Mouse (Mus musculus): ENCODE measurements around the gene Arfgef3. TPM values are rescaled to one million over a fixed set of nuclear protein-coding genes. Genes with fewer than 3 reads are reported as not detected.
"Not testable (repeated sequence)": the region's sequence is repeated elsewhere in the genome, so short reads cannot be mapped to it uniquely, and the experiment has no call there.

Arfgef3 gene
- polyA plus RNA-seq, 1 experiment from 2014 or later, result 1.8 TPM

DNA sequence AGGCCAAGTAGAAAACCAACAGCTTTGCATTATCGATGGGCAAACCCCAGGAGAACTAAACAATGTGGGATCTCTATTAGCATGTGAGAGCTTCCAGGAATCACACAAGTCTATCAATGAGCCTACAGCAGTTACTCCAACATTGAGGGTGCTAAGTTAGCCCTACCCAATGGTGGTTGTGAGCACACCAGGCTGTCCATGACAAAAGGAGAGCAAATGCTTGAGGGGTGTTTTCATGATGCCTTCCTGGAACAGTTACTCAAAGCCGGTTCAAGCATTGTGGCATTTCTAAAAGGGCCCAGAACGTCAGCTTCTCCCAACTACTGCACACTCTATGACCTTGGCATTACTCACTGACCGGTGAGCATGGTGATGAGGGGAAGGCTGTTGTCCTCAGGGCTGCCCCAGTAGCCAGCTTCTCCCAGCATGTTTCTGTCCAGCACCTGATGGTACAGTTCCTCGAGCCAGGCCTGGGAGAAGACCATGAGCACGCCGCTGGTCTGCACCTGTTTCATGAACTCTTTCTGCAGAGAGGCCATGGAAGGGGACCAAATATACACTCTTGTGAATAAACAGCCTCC, 109.3 kb downstream of the Arfgef3 start:
- Histone ChIP-seq H3K9me3 (replicated peaks) (no peaks in the 10 kb centered on the region), H3K36me3 (ENCODE audit: poor library complexity, severe bottlenecking) (peaks cover 8% of the 10 kb centered on the region; the same call in 1 of the 2 replicates), H3K27ac (no peak overlapping the region), H3K9ac (no peak overlapping the region), H3K4me2 (no peak overlapping the region), H3K4me3 (no peak overlapping the region), H3K27me3 (no peaks in the 10 kb centered on the region), H3K4me1 (no peaks in the 10 kb centered on the region)
- no peak for ATAC-seq
- WGBS, result 83% methylated on average over 7 of the region's 7 CpGs

- Histone ChIP-seq H3K27me3 (no peaks in the 10 kb centered on the region), H3K9ac (no peak overlapping the region), H3K9me3 (replicated peaks) (no peaks in the 10 kb centered on the region), H3K4me1 (no peaks in the 10 kb centered on the region), H3K27ac (no peak overlapping the region), H3K4me3 (no peak overlapping the region), H3K36me3 (ENCODE audit: poor library complexity, severe bottlenecking) (peaks cover 8% of the 10 kb centered on the region; the same call in 1 of the 2 replicates), H3K4me2 (no peak overlapping the region)
- ATAC-seq, result no peak
- 91% methylated on average over 8 of the region's 8 CpGs for WGBS
Observed at GRCm38 (mm10) chr10:18630498-18630897, 113.3 kb downstream of the Arfgef3 start.

- Histone ChIP-seq H3K27ac (no peak overlapping the region), H3K27me3 (no peaks in the 10 kb centered on the region), H3K4me3 (no peak overlapping the region), H3K9ac (no peak overlapping the region), H3K4me1 (no peaks in the 10 kb centered on the region), H3K4me2 (no peak overlapping the region), H3K9me3 (replicated peaks) (no peaks in the 10 kb centered on the region), H3K36me3 (ENCODE audit: poor library complexity, severe bottlenecking) (peaks cover 8% of the 10 kb centered on the region; the same call in 1 of the 2 replicates)
- WGBS, result 91% methylated on average over 6 of the region's 6 CpGs
- ATAC-seq, result no peak
Observed at GRCm38 (mm10) chr10:18627530-18627929, 116.2 kb downstream of the Arfgef3 start.

GRCm38 (mm10) chr10:18612796-18613195, 131.0 kb downstream of the Arfgef3 start:
- Histone ChIP-seq H3K9me3 (replicated peaks) (no peaks in the 10 kb centered on the region), H3K9ac (no peak overlapping the region), H3K4me2 (no peak overlapping the region), H3K4me3 (no peak overlapping the region), H3K27ac (no peak overlapping the region), H3K4me1 (no peaks in the 10 kb centered on the region), H3K27me3 (no peaks in the 10 kb centered on the region), H3K36me3 (ENCODE audit: poor library complexity, severe bottlenecking) (no peaks in the 10 kb centered on the region)
- WGBS, result 78% methylated on average over 2 of the region's 2 CpGs
- no peak for ATAC-seq

DNA sequence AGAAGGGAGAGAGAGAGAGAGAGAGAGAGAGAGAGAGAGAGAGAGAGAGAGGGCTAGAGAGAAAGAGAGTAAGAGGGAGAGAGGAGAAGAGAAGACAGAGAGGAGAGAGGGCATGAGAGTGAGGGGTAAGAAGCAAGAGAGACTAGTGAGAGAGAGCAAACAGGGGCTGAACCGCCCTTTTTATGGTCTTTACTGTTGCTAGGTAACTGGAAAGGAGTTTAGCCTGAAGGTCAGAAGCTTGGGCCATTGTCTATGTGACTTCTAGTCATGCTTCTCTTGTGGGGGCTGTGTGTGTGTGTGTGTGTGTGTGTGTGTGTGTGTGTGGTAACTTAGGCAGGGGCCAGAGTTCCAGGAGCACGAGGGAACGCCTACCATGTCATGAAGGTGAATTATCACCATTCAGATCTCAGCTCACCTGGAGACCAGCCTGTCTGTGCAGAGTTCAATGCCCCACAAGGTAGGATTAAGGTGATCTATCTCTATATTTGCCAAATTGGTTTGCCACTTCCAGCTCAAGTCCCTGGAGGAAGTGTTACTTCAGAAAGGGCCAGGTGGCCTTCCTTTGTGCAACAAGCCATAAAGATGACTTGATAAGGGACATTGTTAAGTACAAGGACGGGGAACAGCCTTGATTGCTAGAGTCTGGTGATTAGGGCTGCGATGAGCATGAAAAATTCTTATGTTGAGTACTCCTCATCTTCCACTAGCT, 138.8 kb downstream of the Arfgef3 start:
- H3K4me1 ChIP-seq; H3K4me3 ChIP-seq; H3K27ac ChIP-seq; H3K9me3 ChIP-seq (replicated peaks); ATAC-seq; H3K36me3 ChIP-seq (ENCODE audit: poor library complexity, severe bottlenecking); H3K4me2 ChIP-seq; H3K27me3 ChIP-seq; H3K9ac ChIP-seq: not testable (repeated sequence)
- 65% methylated on average over 5 of the region's 5 CpGs for WGBS

GRCm38 (mm10) chr10:18602030-18602429, 141.7 kb downstream of the Arfgef3 start:
- Histone ChIP-seq H3K4me2 (no peak overlapping the region), H3K4me1 (no peaks in the 10 kb centered on the region), H3K9ac (no peak overlapping the region), H3K36me3 (ENCODE audit: poor library complexity, severe bottlenecking) (peaks cover 2% of the 10 kb centered on the region; the same call in 1 of the 2 replicates), H3K27ac (no peak overlapping the region), H3K9me3 (replicated peaks) (no peaks in the 10 kb centered on the region), H3K4me3 (no peak overlapping the region), H3K27me3 (no peaks in the 10 kb centered on the region)
- WGBS, result 20% methylated on average over 4 of the region's 4 CpGs
- ATAC-seq, result peak; percentile 74

GRCm38 (mm10) chr10:18597601-18598000, 146.1 kb downstream of the Arfgef3 start:
- Histone ChIP-seq H3K9me3 (replicated peaks) (no peaks in the 10 kb centered on the region), H3K4me1 (no peaks in the 10 kb centered on the region), H3K9ac (no peak overlapping the region), H3K4me2 (no peak overlapping the region), H3K27ac (no peak overlapping the region), H3K27me3 (no peaks in the 10 kb centered on the region), H3K36me3 (ENCODE audit: poor library complexity, severe bottlenecking) (peaks cover 4% of the 10 kb centered on the region; the same call in 1 of the 2 replicates), H3K4me3 (no peak overlapping the region)
- 93% methylated on average over 6 of the region's 6 CpGs for WGBS
- ATAC-seq, result no peak

DNA sequence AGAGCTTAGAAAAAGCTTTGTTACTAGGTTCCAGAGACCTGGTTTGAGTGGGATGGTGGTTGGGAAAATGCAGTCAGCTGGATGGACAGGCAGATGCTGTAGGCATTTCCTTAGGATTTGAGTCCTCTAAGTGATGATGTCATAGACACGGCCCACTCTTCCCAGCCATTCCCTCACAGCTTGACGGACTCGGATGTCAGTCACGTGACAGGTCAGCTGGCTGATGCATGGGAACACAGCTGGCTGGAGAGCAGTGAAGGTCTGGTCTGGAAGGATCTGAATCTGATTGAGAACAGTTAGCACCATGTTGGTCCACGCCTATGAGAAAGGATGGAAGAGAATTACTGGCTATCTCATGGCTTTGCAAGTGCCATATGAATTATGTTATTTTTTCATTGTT, 154.3 kb downstream of the Arfgef3 start:
- 91% methylated on average over 5 of the region's 5 CpGs for WGBS
- Histone ChIP-seq H3K9ac (no peak overlapping the region), H3K27ac (no peak overlapping the region), H3K36me3 (ENCODE audit: poor library complexity, severe bottlenecking) (peaks cover 9% of the 10 kb centered on the region), H3K4me2 (no peak overlapping the region), H3K4me3 (no peak overlapping the region), H3K9me3 (replicated peaks) (no peaks in the 10 kb centered on the region), H3K4me1 (no peaks in the 10 kb centered on the region), H3K27me3 (no peaks in the 10 kb centered on the region)
- ATAC-seq, result no peak

GRCm38 (mm10) chr10:18584188-18584587, 159.6 kb downstream of the Arfgef3 start:
- no peak for ATAC-seq
- Histone ChIP-seq H3K4me1 (no peaks in the 10 kb centered on the region), H3K27ac (no peak overlapping the region), H3K4me3 (no peak overlapping the region), H3K27me3 (no peaks in the 10 kb centered on the region), H3K9me3 (replicated peaks) (no peaks in the 10 kb centered on the region), H3K4me2 (no peak overlapping the region), H3K36me3 (ENCODE audit: poor library complexity, severe bottlenecking) (no peaks in the 10 kb centered on the region), H3K9ac (no peak overlapping the region)
- 1% methylated on average over 7 of the region's 7 CpGs for WGBS

- 61% methylated on average over 2 of the region's 2 CpGs for WGBS
- no peak overlapping the region for H3K4me3 ChIP-seq
- no peaks in the 10 kb centered on the region for H3K9me3 ChIP-seq (replicated peaks)
- no peak overlapping the region for H3K9ac ChIP-seq
- no peak overlapping the region for H3K4me2 ChIP-seq
- no peaks in the 10 kb centered on the region for H3K27me3 ChIP-seq
- no peaks in the 10 kb centered on the region for H3K36me3 ChIP-seq (ENCODE audit: poor library complexity, severe bottlenecking)
- no peak for ATAC-seq
- no peaks in the 10 kb centered on the region for H3K4me1 ChIP-seq
- no peak overlapping the region for H3K27ac ChIP-seq
Observed at GRCm38 (mm10) chr10:18572581-18572980, 171.2 kb downstream of the Arfgef3 start.

- Histone ChIP-seq H3K9me3 (replicated peaks) (no peaks in the 10 kb centered on the region), H3K4me3 (no peak overlapping the region), H3K9ac (no peak overlapping the region), H3K4me1 (no peaks in the 10 kb centered on the region), H3K27me3 (no peaks in the 10 kb centered on the region), H3K4me2 (no peak overlapping the region), H3K36me3 (ENCODE audit: poor library complexity, severe bottlenecking) (no peaks in the 10 kb centered on the region), H3K27ac (no peak overlapping the region)
- peak; percentile 85 for ATAC-seq
- 5% methylated on average over 4 of the region's 4 CpGs for WGBS
Observed at GRCm38 (mm10) chr10:18562940-18563339, 180.8 kb downstream of the Arfgef3 start.

DNA sequence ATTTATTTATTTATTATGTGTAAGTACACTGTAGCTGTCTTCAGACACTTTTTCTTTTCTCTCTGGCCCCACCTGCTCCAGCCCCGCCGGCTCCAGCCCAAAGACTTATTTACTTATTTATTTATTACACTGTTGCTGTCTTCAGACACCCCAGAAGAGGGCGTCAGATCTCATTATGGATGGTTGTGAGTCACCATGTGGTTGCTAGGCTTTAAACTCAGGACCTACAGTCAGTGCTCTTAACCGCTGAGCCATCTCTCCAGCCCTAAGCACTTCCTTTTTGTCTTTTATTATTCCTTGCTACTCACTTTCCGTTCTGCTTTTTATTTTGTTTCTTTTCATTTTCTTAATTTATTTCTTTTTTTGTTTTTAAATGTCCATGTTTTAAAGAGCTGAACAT, 182.3 kb downstream of the Arfgef3 start:
- Histone ChIP-seq H3K36me3 (ENCODE audit: poor library complexity, severe bottlenecking) (no peaks in the 10 kb centered on the region), H3K9me3 (replicated peaks) (no peaks in the 10 kb centered on the region), H3K4me3 (no peak overlapping the region), H3K4me2 (no peak overlapping the region), H3K9ac (no peak overlapping the region), H3K27me3 (no peaks in the 10 kb centered on the region), H3K4me1 (no peaks in the 10 kb centered on the region), H3K27ac (no peak overlapping the region)
- no peak for ATAC-seq
- 56% methylated on average over 5 of the region's 5 CpGs for WGBS

DNA sequence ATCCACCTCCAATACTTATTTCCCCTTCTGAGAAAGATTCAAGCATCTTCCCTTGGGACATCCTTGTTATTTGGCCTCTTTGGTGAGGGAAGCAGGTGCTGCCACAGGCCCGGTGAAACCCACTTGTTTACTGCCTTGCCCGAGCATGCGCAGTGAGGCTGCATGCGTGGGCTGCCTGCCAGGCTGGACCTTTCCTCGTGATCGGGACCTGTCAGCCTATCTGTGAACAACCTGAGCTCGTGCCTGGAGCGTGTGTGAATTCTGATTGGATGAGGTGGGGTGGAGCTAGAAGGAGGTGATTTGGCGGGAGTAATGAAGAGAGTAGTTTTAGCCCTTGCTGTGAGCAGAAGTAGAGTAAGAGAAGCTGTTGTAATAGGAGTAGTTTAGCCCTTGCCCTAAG, 184.7 kb downstream of the Arfgef3 start:
- not testable (repeated sequence) for H3K9ac ChIP-seq; H3K27ac ChIP-seq; H3K4me3 ChIP-seq; ATAC-seq; H3K9me3 ChIP-seq (replicated peaks); H3K4me1 ChIP-seq; H3K27me3 ChIP-seq; H3K4me2 ChIP-seq; H3K36me3 ChIP-seq (ENCODE audit: poor library complexity, severe bottlenecking)
- 91% methylated on average over 9 of the region's 9 CpGs for WGBS
